Mouse (Mus musculus): Measurements from ENCODE around the gene Dtx2. TPM values are rescaled to one million over a fixed set of nuclear protein-coding genes. Genes with fewer than 3 reads are reported as not detected.

Dtx2 gene
- polyA plus RNA-seq (2016; fragmentation: Nextera tagmentation; extraction: Ambion mirVana), result 33.9 and 41.1 TPM in 2 replicates

DNA sequence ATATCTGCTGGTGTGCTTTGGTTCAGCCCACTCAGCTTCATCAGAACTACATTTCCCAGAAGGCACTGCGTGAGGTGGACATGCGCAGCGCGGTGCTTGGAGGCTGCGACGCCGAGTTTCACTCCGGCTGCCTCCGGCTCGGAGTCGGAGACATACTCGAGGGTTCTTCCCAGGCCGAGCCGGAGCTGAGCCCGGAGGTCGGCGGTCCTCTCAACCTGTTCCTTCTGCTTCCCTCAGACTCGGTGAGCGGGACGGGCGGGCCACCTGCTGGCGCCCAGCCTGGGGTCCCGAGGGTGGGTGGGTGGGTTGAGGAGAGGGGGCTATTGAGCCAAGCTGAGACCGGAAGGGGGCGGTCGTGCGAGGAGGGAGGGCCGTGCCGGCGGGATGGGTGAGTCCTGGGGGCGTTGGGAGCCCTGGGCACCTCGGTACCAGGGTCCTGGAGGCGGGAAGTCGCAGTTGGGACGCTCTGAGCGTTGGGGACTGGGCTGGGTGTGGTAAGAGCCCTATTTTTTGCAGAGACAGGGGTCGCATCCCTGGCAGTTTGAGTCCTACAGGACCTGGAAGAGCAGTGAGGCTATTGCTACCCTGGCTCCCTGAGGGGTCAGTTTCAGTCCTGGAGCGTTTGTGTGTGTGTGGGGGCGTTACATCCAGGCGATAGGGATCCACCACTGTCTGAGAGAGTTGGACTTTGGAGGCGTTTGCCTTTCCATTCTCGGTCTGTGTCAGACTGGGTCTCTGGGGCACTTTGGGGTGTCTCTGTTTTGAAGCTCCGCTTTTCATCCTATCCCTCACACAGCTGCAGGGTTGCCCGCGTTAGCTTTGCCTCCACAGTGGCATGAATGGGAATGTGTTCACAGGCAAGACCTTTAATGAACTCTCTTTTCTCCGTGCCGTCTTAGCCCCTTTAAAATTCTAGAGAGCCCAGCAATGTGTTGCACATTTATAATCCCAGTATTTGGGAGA, at the start of gene Dtx2:
Gene Dtx2, plus strand, starts transcription at position 76 of the 963 bp plus-strand sequence.
- H3K27ac ChIP-seq, result peak within 1 kb of the TSS; percentile 92
- peaks cover 14% of the 10 kb centered on the region for H3K4me1 ChIP-seq
- H3K27me3 ChIP-seq (ENCODE audit: poor library complexity, severe bottlenecking), result no peaks in the 10 kb centered on the region
- DNase-seq (ENCODE audit: extremely low spot score, low spot score), result peak; percentile 86
- H3K36me3 ChIP-seq (replicated peaks), result peaks cover 38% of the 10 kb centered on the region
- WGBS, result 1% methylated on average over 47 of the region's 47 CpGs
- H3K4me3 ChIP-seq, result peak within 1 kb of the TSS; percentile 82
- H3K9me3 ChIP-seq, result peaks cover 3% of the 10 kb centered on the region; the same call in 1 of the 2 replicates

DNA sequence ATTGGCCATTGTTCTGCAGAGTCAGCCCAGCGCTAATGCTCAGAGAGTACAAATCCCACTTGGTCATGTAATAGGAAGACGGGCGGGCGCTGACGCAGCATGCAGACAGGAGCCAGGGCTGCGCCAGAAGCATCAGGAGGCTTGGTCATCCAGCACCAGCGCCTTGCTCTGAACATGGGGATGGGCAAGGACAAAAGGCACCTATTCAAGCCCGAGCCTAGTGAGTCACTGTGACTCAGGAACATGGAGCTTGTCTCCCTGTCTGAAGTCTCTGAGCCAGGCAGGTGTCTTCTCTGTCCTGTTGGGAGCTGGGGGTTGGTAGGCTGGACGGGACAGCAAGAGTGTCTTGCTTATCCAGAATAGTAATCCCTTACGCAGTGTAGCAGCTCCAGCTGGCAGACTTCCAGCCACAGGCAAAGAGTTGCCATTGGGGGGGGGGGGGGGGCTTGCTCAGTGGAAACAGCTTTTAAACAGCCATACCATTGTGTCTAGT, 48.6 kb upstream of the Dtx2 start:
- 70% methylated on average over 10 of the region's 10 CpGs for WGBS
- no peak overlapping the region for H3K4me3 ChIP-seq
- no peak for DNase-seq (ENCODE audit: extremely low spot score, low spot score)

DNA sequence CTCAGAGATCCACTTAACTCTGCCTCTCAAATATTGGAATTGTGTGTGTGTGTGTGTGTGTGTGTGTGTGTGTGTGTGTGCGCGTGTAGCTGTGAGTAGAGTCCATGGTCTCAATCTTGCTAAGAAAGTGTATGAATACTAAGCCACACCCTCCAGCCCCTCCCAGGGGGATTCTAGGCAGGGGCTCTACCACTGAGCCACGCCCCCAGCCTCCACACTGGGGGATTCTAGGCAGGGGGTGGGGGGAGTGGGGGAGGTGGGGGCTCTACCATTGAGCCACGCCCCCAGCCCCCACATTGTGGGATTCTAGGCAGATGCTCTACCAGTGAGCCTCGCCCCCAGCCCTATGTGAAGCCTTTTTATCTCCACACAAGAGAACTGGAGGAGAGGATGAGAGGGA, 48.0 kb upstream of the Dtx2 start:
- H3K9me3 ChIP-seq, result peaks cover 5% of the 10 kb centered on the region; the same call in 1 of the 2 replicates
- no peak for DNase-seq (ENCODE audit: extremely low spot score, low spot score)

More for the DNA sequence above, 48.6 kb upstream of the Dtx2 start:
- peaks cover 19% of the 10 kb centered on the region for H3K4me1 ChIP-seq
- peaks cover 5% of the 10 kb centered on the region; the same call in 1 of the 2 replicates for H3K9me3 ChIP-seq
- no peak overlapping the region for H3K27ac ChIP-seq
- no peaks in the 10 kb centered on the region for H3K36me3 ChIP-seq (replicated peaks)
- no peaks in the 10 kb centered on the region for H3K27me3 ChIP-seq (ENCODE audit: poor library complexity, severe bottlenecking)

DNA sequence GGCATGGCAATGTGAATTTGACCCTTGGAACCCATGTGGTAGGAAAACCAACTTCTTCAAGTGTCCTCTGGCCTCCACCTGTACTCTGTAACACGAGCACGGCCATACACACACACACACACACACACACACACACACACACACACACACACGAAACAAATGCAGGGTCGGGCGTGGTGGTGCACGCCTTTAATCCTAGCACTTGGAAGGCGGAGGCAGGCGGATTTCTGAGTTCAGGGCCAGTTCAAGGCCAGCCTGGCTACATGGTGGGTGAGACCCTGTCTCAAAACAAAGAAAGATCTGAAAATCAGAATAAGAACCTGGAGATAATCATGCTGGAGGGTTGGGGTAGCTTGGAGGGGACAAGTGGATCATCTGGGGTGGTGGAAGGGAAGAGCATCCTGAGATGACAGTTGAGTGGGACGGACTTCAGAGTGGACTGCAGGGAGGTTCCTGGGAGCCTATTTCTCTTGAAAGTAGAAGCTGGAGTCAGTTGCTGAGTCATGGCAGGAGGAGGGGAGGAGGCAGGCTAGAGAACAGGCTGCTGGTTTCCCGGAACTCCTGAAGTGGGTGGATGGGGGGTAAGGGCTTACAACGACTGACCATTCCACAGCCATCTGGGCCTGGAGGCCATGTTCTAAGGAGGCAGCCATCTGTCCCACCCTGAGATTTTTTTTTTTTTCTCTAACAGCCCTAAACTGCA, 43.7 kb upstream of the Dtx2 start:
- 83% methylated on average over 11 of the region's 11 CpGs for WGBS
- H3K4me3 ChIP-seq, result no peak overlapping the region
- no peak for DNase-seq (ENCODE audit: extremely low spot score, low spot score)
- H3K4me1 ChIP-seq, result peaks cover 17% of the 10 kb centered on the region
- H3K27me3 ChIP-seq (ENCODE audit: poor library complexity, severe bottlenecking), result no peaks in the 10 kb centered on the region
- H3K36me3 ChIP-seq (replicated peaks), result no peaks in the 10 kb centered on the region
- H3K9me3 ChIP-seq, result no peaks in the 10 kb centered on the region
- 0 out of 2 replicates have a peak overlapping the region, but pooled peaks have one; percentile 25 for H3K27ac ChIP-seq

More for the DNA sequence above, 48.0 kb upstream of the Dtx2 start:
- H3K4me3 ChIP-seq, result no peak overlapping the region
- WGBS, result 76% methylated on average over 5 of the region's 5 CpGs
- no peak overlapping the region for H3K27ac ChIP-seq
- H3K27me3 ChIP-seq (ENCODE audit: poor library complexity, severe bottlenecking), result no peaks in the 10 kb centered on the region
- H3K36me3 ChIP-seq (replicated peaks), result no peaks in the 10 kb centered on the region
- peaks cover 19% of the 10 kb centered on the region for H3K4me1 ChIP-seq

DNA sequence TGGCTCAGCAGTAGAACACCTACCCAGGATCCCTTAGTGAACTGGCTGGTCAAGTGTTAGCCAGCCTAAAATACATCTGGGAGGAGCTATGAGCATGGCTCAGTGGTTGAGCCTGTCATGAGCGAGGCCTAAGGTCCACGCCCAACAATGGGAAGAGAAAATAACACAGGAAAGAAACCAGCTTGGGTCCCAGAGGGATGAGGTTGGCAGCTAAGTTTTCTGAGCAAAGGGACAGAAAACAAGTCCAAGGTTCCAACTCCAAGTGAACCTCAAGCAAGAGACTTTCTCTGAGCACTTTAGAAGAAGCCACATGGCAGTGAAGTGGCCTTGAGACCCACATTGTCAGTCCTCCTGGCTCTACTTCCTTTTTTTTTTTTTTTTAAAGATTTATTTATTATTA, 42.9 kb upstream of the Dtx2 start:
- no peaks in the 10 kb centered on the region for H3K27me3 ChIP-seq (ENCODE audit: poor library complexity, severe bottlenecking)
- H3K36me3 ChIP-seq (replicated peaks), result no peaks in the 10 kb centered on the region
- H3K4me3 ChIP-seq, result no peak overlapping the region
- no peak overlapping the region for H3K27ac ChIP-seq
- peaks cover 10% of the 10 kb centered on the region for H3K4me1 ChIP-seq
- H3K9me3 ChIP-seq, result no peaks in the 10 kb centered on the region
- DNase-seq (ENCODE audit: extremely low spot score, low spot score), result no peak
- WGBS, result 97% methylated on average over 2 of the region's 2 CpGs

DNA sequence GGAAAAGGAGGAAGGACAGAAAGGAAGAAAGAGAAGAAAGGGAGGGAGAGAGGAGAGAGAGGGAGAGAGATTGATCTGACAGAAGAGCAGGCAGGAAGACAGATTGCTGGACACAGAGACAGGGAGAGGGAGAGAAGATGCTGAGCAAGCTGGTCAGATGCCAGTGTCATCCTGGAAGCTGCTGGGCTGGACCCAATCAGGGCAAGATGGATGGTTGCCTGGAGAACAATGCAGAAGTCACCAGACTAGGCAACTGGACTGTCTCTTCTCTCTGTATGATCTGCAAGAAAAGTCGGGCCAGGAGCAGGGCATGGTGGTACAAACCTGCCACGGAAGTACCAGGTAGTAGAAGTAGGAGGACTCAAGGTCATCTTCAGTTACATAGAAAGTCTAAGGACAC, 41.8 kb upstream of the Dtx2 start:
- H3K9me3 ChIP-seq, result no peaks in the 10 kb centered on the region
- H3K4me3 ChIP-seq, result no peak overlapping the region
- H3K27ac ChIP-seq, result no peak overlapping the region
- WGBS, result 87% methylated on average over 2 of the region's 2 CpGs
- no peaks in the 10 kb centered on the region for H3K36me3 ChIP-seq (replicated peaks)
- H3K4me1 ChIP-seq, result peaks cover 20% of the 10 kb centered on the region
- no peaks in the 10 kb centered on the region for H3K27me3 ChIP-seq (ENCODE audit: poor library complexity, severe bottlenecking)
- DNase-seq (ENCODE audit: extremely low spot score, low spot score), result no peak

DNA sequence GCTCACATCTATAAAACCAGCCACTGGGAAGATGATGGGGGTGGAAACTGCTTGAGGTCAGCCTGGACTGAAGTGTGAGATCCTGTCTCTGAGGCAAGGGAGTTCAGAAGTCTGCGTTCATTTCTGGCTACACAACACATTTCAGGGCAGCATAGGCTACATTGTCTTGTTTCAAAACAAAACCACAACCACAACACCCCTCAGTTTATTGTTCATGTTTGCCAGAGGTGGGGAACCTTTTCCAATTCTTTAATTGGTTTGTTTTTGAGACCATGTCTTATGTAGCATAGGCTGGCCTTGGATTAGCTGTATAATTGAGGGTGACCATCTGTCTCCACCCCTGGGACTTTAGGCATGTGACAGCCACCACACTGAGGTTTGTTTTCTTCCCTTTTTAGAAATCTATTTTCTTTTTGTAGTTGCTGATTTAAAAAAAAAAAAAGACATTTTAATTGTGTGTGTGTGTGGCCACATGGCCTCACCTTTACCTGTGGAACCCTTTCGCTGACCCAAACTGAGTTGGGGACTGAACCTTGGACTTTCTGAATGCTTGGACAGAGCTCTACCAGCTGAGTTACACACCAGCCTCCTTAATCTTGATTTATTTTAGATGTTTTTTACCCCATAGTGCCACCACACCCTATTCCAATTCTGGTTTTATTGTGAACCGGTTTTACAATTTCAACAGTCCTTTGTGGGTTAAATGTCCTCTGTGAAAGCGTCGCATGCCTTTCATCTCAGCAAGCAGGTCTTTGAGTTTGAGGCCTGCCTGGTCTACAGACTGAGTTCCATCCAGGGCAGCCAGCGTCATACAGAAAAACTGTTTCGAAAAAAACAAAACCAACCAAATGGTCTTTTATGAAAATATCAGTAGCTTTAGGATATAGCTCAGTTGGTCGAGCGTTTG, 38.0 kb upstream of the Dtx2 start:
- Histone ChIP-seq H3K4me1 (peaks cover 25% of the 10 kb centered on the region), H3K36me3 (replicated peaks) (no peaks in the 10 kb centered on the region), H3K9me3 (no peaks in the 10 kb centered on the region), H3K27ac (peak overlapping the region; percentile 92), H3K4me3 (peak overlapping the region; percentile 44), H3K27me3 (ENCODE audit: poor library complexity, severe bottlenecking) (no peaks in the 10 kb centered on the region)
- no peak for DNase-seq (ENCODE audit: extremely low spot score, low spot score)
- 88% methylated on average over 9 of the region's 9 CpGs for WGBS

DNA sequence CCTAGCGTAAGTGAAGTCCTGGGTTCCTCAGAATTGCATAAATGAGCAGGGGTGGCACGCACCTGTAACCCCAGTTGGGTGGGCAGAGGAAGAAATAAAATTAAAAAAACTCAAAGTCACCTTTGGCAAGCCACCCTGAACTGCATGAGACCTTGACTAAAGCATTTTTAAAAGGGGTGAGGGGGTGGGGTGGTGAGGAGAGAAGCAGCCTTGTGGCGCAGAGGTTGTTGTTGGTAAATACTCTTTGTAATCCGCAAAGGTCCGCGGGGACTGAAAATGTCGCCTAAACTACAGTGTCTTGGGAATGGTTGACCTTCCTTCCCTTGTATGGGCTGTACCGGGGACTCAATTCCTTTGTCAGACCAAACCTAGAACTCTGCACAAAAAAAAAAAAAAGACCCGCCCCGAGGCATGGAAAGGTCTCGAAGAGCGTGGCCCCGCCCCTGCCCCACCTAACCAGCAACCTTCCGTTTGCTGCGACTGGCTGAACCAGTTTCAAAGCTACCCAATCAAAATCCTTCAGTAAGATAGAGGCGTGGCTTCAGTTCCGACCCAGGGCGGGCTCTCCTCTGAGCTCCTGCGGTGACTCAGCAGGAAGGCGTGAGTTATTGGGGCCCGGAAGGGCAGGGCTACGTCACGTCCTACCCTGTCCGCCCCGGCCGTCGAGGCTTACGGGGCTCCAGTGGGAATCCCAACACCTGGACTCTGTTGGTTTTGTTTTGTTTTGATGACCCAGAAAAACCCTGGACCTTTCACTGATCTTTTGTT, 37.2 kb upstream of the Dtx2 start:
- Histone ChIP-seq H3K9me3 (no peaks in the 10 kb centered on the region), H3K27ac (peak overlapping the region; percentile 92), H3K36me3 (replicated peaks) (no peaks in the 10 kb centered on the region), H3K4me3 (peak overlapping the region; percentile 44), H3K4me1 (peaks cover 33% of the 10 kb centered on the region), H3K27me3 (ENCODE audit: poor library complexity, severe bottlenecking) (no peaks in the 10 kb centered on the region)
- DNase-seq (ENCODE audit: extremely low spot score, low spot score), result peak; percentile 93
- 8% methylated on average over 28 of the region's 28 CpGs for WGBS

DNA sequence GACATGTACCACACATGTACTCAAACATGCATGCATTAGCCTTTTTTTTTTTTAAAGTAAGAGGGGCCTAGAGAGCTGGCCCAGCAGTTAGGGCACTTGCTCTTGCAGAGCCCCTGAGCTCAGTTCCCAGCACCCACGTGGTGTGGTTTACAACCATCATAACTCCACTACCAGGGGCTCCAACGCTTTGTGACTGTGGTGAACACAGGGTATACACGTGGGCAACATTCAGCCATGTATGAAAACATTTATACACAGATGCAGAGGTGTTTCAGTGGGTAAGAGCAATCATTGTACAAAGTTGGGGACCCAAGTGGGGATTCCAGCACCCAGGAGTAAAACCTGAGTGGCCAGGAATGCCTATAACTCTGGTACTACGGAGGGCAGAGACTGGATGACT, 36.2 kb upstream of the Dtx2 start:
- no peak for DNase-seq (ENCODE audit: extremely low spot score, low spot score)
- 92% methylated on average over 4 of the region's 4 CpGs for WGBS
- H3K9me3 ChIP-seq, result no peaks in the 10 kb centered on the region
- peak overlapping the region; percentile 44; the same call in 1 of the 2 replicates for H3K4me3 ChIP-seq
- no peaks in the 10 kb centered on the region for H3K36me3 ChIP-seq (replicated peaks)
- H3K4me1 ChIP-seq, result peaks cover 39% of the 10 kb centered on the region
- H3K27me3 ChIP-seq (ENCODE audit: poor library complexity, severe bottlenecking), result no peaks in the 10 kb centered on the region
- peak overlapping the region; percentile 92 for H3K27ac ChIP-seq

DNA sequence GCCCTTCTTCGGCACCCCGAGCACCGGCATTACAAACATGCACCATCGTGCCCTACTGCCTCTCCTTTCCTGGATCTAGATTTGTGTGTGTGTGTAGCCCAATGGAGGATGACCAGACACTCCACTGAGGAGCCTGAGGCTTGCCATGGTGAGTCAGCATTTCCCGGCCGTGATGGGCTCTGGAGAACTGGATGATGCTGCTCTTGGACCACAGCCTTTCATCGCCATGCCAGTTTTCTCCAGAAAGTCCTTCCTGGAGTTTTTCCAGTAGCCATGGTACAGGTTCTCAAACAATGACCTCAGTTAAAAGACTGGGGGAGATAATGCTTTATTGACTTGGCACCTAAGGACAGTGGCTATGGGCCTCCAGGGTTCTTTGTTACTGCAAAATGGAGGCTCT, 34.7 kb upstream of the Dtx2 start:
- peaks cover 10% of the 10 kb centered on the region for H3K27me3 ChIP-seq (ENCODE audit: poor library complexity, severe bottlenecking)
- no peaks in the 10 kb centered on the region for H3K36me3 ChIP-seq (replicated peaks)
- DNase-seq (ENCODE audit: extremely low spot score, low spot score), result no peak
- no peak overlapping the region for H3K4me3 ChIP-seq
- WGBS, result 95% methylated on average over 7 of the region's 7 CpGs
- H3K27ac ChIP-seq, result 0 out of 2 replicates have a peak overlapping the region, but pooled peaks have one; percentile 44
- peaks cover 40% of the 10 kb centered on the region for H3K4me1 ChIP-seq
- H3K9me3 ChIP-seq, result no peaks in the 10 kb centered on the region

DNA sequence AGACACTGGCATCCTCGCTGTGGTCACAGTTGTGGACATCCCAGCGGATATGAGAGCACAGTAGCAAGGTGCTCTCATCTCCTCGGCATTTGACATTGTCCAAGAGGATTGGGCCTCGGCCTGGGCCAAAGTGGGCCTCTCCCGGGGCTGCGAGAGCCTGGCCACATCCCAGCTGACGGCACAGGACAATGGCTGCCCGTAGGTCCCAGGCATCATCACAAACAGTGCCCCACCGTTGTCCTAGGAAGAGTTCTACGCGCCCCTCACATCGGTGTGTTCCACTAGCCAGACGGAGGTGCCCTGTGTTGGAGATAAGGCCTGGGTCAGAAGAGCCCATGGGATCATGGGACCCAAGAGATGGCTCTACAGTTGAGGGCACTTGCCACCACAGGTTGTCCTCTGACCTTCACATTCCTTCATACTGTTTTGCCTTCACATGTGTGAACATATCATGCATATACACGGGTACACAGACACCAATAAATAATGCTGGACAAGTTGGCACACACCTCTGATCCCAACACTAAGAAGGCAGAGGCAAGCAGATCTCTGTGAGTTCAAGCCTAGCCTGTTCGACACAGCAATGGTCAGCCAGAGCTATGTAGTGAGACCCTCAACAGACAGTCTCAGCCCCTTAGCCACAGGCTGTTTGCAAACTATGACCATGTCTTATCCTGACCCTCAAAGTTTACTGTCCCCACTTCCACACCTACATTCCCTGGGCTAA, 33.5 kb upstream of the Dtx2 start:
- H3K27ac ChIP-seq, result peak overlapping the region; percentile 96
- DNase-seq (ENCODE audit: extremely low spot score, low spot score), result no peak
- no peaks in the 10 kb centered on the region for H3K9me3 ChIP-seq
- peaks cover 21% of the 10 kb centered on the region for H3K27me3 ChIP-seq (ENCODE audit: poor library complexity, severe bottlenecking)
- no peaks in the 10 kb centered on the region for H3K36me3 ChIP-seq (replicated peaks)
- H3K4me3 ChIP-seq, result peak overlapping the region; percentile 71
- WGBS, result 95% methylated on average over 15 of the region's 15 CpGs
- H3K4me1 ChIP-seq, result peaks cover 47% of the 10 kb centered on the region

Measured in forebrain, embryonic 10.5 days (tissue).